Mouse (Mus musculus) CD4-positive, CD25-positive, alpha-beta regulatory T cell, adult 4 months (primary cell): Measurements from ENCODE around the gene Smc4. TPM values are rescaled to one million over a fixed set of nuclear protein-coding genes. Genes with fewer than 3 reads are reported as not detected.
"Not testable (repeated sequence)": the region's sequence is repeated elsewhere in the genome, so short reads cannot be mapped to it uniquely, and the experiment has no call there.

Experiments used
- ATAC-seq: one replicate; pipeline ENCODE4 v1.8.0; 2017
- polyA plus RNA-seq, 2 experiments: library from polyadenylated mRNA; unstranded; fragments of 100-300 nt; shearing (Covaris generic); gene quantifications; one replicate each; pipeline ENCODE4 v1.2.1; 2017

Smc4 gene
- polyA plus RNA-seq, 2 experiments from 2014 or later, result 450 to 528 TPM

- ATAC-seq, result not testable (repeated sequence)
These were observed 14.1 kb downstream of the Smc4 start for GRCm38 (mm10) chr3:69018635-69019034.

- peak; percentile 42 for ATAC-seq
These were observed 15.7 kb downstream of the Smc4 start for GRCm38 (mm10) chr3:69020285-69020684.

DNA sequence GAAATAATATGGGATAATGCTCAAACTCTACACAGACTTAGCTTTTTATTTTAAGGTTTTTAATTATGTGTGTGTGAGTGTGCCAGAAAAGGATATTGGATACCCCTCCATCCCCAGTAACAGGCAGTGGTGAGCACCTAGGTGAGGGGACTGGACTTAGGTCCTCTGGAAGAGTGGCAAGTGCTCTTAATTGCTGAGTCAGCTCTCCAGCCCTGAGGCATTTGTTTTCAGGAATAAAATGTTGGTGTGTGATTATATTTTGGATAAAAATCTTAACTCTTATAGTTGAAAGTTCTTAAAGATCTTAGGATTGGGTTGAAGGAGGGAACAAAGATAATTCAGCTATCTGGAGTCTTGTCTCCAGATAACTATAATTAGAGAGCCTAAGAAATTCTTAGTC, 16.2 kb downstream of the Smc4 start:
- ATAC-seq, result no peak

GRCm38 (mm10) chr3:69026133-69026783, 21.7 kb downstream of the Smc4 start:
- ATAC-seq, result peak; percentile 46

GRCm38 (mm10) chr3:69040105-69040504, 35.6 kb downstream of the Smc4 start:
- ATAC-seq, result no peak

DNA sequence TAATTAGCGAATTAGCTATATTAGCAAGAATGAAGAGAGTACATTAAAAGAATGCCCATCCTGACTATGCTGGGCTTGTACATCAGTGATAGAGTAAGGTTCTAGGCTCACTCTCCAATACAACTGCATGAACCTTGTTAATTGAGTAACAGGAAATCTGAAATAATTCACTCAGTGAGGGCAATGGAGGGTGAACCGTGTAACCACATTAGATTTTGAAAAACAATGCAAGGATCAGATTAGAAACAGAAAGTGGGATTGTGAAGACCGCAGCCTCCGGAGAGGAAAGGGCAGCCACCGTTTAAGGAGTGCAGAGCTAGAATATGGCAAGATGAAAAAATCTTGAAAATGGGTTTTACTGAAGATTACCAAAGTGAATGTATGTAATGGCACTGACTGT, 36.8 kb downstream of the Smc4 start:
- peak; percentile 44 for ATAC-seq

GRCm38 (mm10) chr3:69044167-69044591, 39.6 kb downstream of the Smc4 start:
- ATAC-seq, result peak; percentile 47

GRCm38 (mm10) chr3:69044645-69045399, 40.3 kb downstream of the Smc4 start, which contains the start of gene Trim59:
Trim59 (minus strand) TSS chr3:69044755.
- ATAC-seq, result peak; percentile 74

- no peak for ATAC-seq
These were observed 40.8 kb downstream of the Smc4 start for GRCm38 (mm10) chr3:69045400-69045703.

GRCm38 (mm10) chr3:69045750-69046149, 41.2 kb downstream of the Smc4 start:
- ATAC-seq, result no peak

GRCm38 (mm10) chr3:69046509-69046908, 42.0 kb downstream of the Smc4 start:
- no peak for ATAC-seq

GRCm38 (mm10) chr3:69047684-69048083, 43.1 kb downstream of the Smc4 start:
- ATAC-seq, result no peak

GRCm38 (mm10) chr3:69049011-69049410, 44.5 kb downstream of the Smc4 start:
- no peak for ATAC-seq

GRCm38 (mm10) chr3:69051894-69052293, 47.4 kb downstream of the Smc4 start:
- ATAC-seq, result no peak

DNA sequence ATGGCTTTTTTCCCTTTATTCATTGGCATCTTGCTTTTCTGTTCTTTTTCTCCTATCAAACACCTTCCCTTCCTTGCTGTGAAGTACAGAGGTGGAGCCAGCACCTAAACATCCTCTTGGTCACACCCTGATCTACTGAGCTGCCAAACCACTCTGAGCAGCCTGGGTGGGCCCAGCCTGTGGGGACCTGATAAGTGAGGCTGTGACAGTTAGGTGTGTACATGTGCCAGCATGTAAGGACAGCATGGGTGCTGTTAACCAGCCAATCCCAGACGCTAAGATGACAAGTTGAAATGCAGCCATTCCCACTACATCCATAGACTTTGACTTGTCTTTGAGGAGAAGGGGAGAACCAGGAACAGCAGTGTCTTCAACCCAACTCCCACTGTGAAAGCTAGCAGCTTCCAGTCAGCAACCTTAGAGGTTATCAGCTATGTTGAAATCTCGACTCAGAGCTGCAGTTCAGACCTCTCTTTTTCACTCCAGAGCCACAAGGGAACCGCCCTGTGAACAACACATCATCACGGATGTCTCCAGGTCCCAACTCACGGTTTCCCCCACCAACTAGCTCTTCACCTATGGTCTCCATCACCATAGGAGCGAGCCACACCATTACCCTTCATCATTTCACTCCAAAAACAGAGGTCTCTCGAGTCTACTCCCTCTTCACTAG, 50.4 kb downstream of the Smc4 start:
- no peak for ATAC-seq

- ATAC-seq, result no peak
These were observed 51.3 kb downstream of the Smc4 start for GRCm38 (mm10) chr3:69055871-69056270.

DNA sequence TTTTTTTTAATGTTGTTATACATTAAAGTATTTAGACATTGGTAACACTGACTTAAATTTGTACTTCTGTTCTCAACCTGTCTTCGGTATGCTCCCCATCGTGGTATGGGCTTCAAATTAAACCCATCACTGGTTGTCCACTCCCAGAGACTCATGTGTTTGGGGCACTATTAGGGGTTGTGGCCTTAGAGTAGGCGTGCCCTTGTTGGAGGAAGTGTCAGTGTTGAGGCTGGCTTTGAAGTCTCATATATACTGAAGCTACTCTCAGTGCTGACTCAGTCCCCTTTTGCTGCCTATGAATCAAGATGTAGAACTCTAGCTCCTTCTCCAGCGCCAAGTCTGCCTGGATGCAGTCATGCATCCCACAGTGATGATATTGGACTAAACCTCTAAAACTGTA, 56.1 kb downstream of the Smc4 start:
- no peak for ATAC-seq

DNA sequence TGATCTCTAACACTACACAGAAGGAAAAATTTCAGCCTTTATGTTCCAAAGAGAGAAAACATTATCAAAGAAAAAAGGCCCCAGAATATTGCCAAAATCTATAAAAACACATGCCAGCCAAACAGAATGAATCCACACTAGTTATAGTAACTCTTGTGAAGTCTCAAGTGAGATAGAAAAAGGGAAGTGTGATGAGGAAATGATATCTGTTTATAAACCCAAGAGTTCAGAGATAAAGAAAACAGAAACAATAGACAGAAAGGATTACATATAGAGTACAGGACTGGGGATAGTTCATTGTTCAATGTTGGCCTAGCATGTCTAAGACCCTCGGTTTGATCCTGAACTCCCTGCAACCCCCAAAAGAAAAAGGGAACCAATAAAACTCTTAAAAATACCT, 58.2 kb downstream of the Smc4 start:
- ATAC-seq, result no peak

DNA sequence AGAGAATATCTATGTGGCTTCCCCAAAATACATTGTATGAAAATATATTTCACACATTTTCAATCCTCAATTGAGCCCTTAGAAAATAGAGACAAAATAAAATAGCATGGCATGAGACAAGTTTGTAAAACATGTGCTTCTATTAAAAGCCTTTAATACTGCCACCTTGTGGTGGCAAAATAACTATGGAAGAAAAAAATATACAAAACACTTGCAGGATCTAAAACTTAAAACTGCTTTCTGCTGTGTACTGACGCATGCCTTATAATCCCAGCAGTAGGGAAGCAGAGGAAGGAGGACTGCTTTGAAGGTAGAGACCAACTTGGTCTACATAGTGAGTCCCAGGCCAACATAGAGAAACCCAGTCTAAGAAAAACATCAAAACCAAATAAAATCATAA, 59.5 kb downstream of the Smc4 start:
- ATAC-seq, result peak; percentile 52
